Mouse (Mus musculus): ENCODE measurements around the gene Prkch.

- TF ChIP-seq CTCF (IDR thresholded peaks at IDR 0.05; ENCODE audit: control insufficient read depth, insufficient read depth, insufficient read length) (no peak), USF1 (IDR thresholded peaks at IDR 0.05; ENCODE audit: low read depth) (no peak), CEBPB (IDR thresholded peaks at IDR 0.05; ENCODE audit: low read depth) (no peak), MAX (IDR thresholded peaks at IDR 0.05) (no peak)
Measured at GRCm38 (mm10) chr12:73692321-73692720, 107.7 kb downstream of the Prkch start.
